ENCODE assay signal across 8 mouse cellular contexts in genomic region chr7:105751491-105752433, GRCm38 (mm10). TPM values are rescaled to one million over a fixed set of nuclear protein-coding genes. Genes with fewer than 3 reads are reported as not detected.
DNase-seq lines count a peak whose midpoint lies in the region; ATAC-seq and TF ChIP-seq lines count a peak whose summit lies in the region.

Gene Tpp1 (minus strand): TSS chr7:105752235.

- no peaks in the 10 kb centered on the region for H3K9me3 ChIP-seq in heart, embryonic 11.5 days (replicated peaks; ENCODE audit: control insufficient read depth, low read length)
- H3K9me3 ChIP-seq in kidney, embryonic 16.5 days (ENCODE audit: low read length) = no peaks in the 10 kb centered on the region

- peak; percentile 93 to 96 for DNase-seq in B cell, adult 2 months
- DNase-seq in brain, adult 2 months (ENCODE audit: low read depth, low spot score) = peak; percentile 99
- DNase-seq in liver, adult 2 months (ENCODE audit: extremely low read depth, low read depth, low spot score) = peak; percentile 89
- DNase-seq in splenic B cell, adult 2 months (ENCODE audit: low read depth, low spot score) = peak; percentile 97

- 20% methylated on average over 20 of the region's 20 CpGs for WGBS in heart, embryonic 11.5 days (ENCODE audit: insufficient replicate concordance)
- 20% methylated on average over 20 of the region's 20 CpGs for WGBS in kidney, embryonic 16.5 days
- WGBS in liver, adult 2 months = 7% methylated on average over 20 of the region's 20 CpGs

- H3ac ChIP-seq in myocyte (ENCODE audit: control insufficient read depth, insufficient read length) = peak within 1 kb of the TSS; percentile 19

- peak within 1 kb of the TSS; percentile 41; the same call in 1 of the 2 replicates for H3K27ac ChIP-seq in heart, embryonic 11.5 days (ENCODE audit: low read depth, low read length)
- H3K27ac ChIP-seq in kidney, embryonic 16.5 days (ENCODE audit: low read length) = 0 out of 2 replicates have a peak within 1 kb of the TSS, but pooled peaks have one; percentile 20
- peak within 1 kb of the TSS; percentile 79 for H3K27ac ChIP-seq in liver, adult 2 months (replicated peaks; ENCODE audit: insufficient read depth, low read depth, low read length)

- no peaks in the 10 kb centered on the region for H3K27me3 ChIP-seq in heart, embryonic 11.5 days (ENCODE audit: control insufficient read depth, insufficient read depth, low read length)
- no peaks in the 10 kb centered on the region for H3K27me3 ChIP-seq in kidney, embryonic 16.5 days (ENCODE audit: insufficient read depth, low read length)
- no peaks in the 10 kb centered on the region for H3K27me3 ChIP-seq in liver, adult 2 months (ENCODE audit: control insufficient read depth, insufficient read depth, low read length)
- H3K27me3 ChIP-seq in myocyte (ENCODE audit: control insufficient read depth, insufficient read depth, insufficient read length) = peaks cover 12% of the 10 kb centered on the region
- H3K27me3 ChIP-seq in splenic B cell, adult 2 months (ENCODE audit: control insufficient read depth, insufficient read depth, low read length, poor library complexity, severe bottlenecking) = no peaks in the 10 kb centered on the region

- 0 out of 2 replicates have a peak, but pooled peaks have one; percentile 5 for TF ChIP-seq POLR2A in liver, adult 2 months (IDR thresholded peaks at IDR 0.05; ENCODE audit: extremely low read depth, insufficient read depth, low read length)
- peak; percentile 21 for TF ChIP-seq POLR2A in myocyte (IDR thresholded peaks at IDR 0.05; ENCODE audit: insufficient read length, low read depth)

- peaks cover 4% of the 10 kb centered on the region for H3K4me1 ChIP-seq in heart, embryonic 11.5 days (ENCODE audit: control insufficient read depth, insufficient read depth, low read length)
- H3K4me1 ChIP-seq in kidney, embryonic 16.5 days (ENCODE audit: insufficient read depth, low read length) = peaks cover 9% of the 10 kb centered on the region
- peaks cover 2% of the 10 kb centered on the region; the same call in 1 of the 2 replicates for H3K4me1 ChIP-seq in liver, adult 2 months (ENCODE audit: control insufficient read depth, insufficient read depth, low read length)

- no peaks in the 10 kb centered on the region; the same call in 1 of the 2 replicates for H3K79me2 ChIP-seq in liver, adult 2 months (ENCODE audit: control insufficient read depth, insufficient read depth, low read length)
- H3K79me2 ChIP-seq in myocyte (ENCODE audit: control insufficient read depth, insufficient read depth) = no peaks in the 10 kb centered on the region

- peak within 1 kb of the TSS; percentile 86 for H3K9ac ChIP-seq in heart, embryonic 11.5 days (ENCODE audit: low read depth, low read length)
- H3K9ac ChIP-seq in kidney, embryonic 16.5 days (replicated peaks; ENCODE audit: low read length) = peak within 1 kb of the TSS; percentile 80
- peak within 1 kb of the TSS; percentile 89 for H3K9ac ChIP-seq in liver, adult 2 months (ENCODE audit: low read depth, low read length)

- ATAC-seq in erythroblast, adult 5-6 weeks (replicated peaks; ENCODE audit: low FRiP score, poor library complexity, severe bottlenecking) = peak; percentile 96
- peak; percentile 92 for ATAC-seq in heart, embryonic 11.5 days (replicated peaks; ENCODE audit: insufficient number of reproducible peaks, low FRiP score, low TSS enrichment)
- ATAC-seq in kidney, embryonic 16.5 days (ENCODE audit: low FRiP score, low TSS enrichment) = peak; percentile 94

- H3K4me3 ChIP-seq in heart, embryonic 11.5 days (ENCODE audit: low read depth, low read length) = peak within 1 kb of the TSS; percentile 75
- H3K4me3 ChIP-seq in kidney, embryonic 16.5 days (ENCODE audit: low read length) = peak within 1 kb of the TSS; percentile 64
- H3K4me3 ChIP-seq in liver, adult 2 months (ENCODE audit: insufficient read depth, low read depth, low read length) = peak within 1 kb of the TSS; percentile 85
- H3K4me3 ChIP-seq in myocyte = peak within 1 kb of the TSS; percentile 52

- peak within 1 kb of the TSS; percentile 85 for H3K4me2 ChIP-seq in heart, embryonic 11.5 days
- peak within 1 kb of the TSS; percentile 88 for H3K4me2 ChIP-seq in kidney, embryonic 16.5 days (replicated peaks; ENCODE audit: low read depth, low read length)
- H3K4me2 ChIP-seq in myocyte (ENCODE audit: low read depth) = peak within 1 kb of the TSS; percentile 99

- TF ChIP-seq CTCF in liver, adult 2 months (IDR thresholded peaks at IDR 0.05; ENCODE audit: low read depth, low read length) = no peak

- peaks cover 4% of the 10 kb centered on the region; the same call in 1 of the 2 replicates for H3K36me3 ChIP-seq in heart, embryonic 11.5 days (ENCODE audit: control insufficient read depth, insufficient read depth, low read length)
- peaks cover 40% of the 10 kb centered on the region for H3K36me3 ChIP-seq in kidney, embryonic 16.5 days (ENCODE audit: insufficient read depth, low read length)
- peaks cover 19% of the 10 kb centered on the region; the same call in 1 of the 2 replicates for H3K36me3 ChIP-seq in liver, adult 2 months (ENCODE audit: control insufficient read depth, insufficient read depth, low read length)
- no peaks in the 10 kb centered on the region for H3K36me3 ChIP-seq in myocyte (ENCODE audit: control insufficient read depth, insufficient read depth)
- H3K36me3 ChIP-seq in splenic B cell, adult 2 months (ENCODE audit: control insufficient read depth, insufficient read depth, low read length, poor library complexity, severe bottlenecking) = no peaks in the 10 kb centered on the region; the same call in 1 of the 2 replicates

TF ChIP-seq in myocyte, 11 proteins besides CTCF, POLR2A, EP300 and RAD21:
- TF ChIP-seq USF1 (IDR thresholded peaks at IDR 0.05; ENCODE audit: low read depth) = peak; percentile 100
- peak; percentile 25 for TF ChIP-seq POLR2AphosphoS2 (IDR thresholded peaks at IDR 0.05; ENCODE audit: insufficient read length, low read depth)
- no peak for TF ChIP-seq SRF (IDR thresholded peaks at IDR 0.05; ENCODE audit: control insufficient read depth, insufficient read length, low read depth)

RNA-seq across cellular contexts. Expression of gene Tpp1, which starts in this region (rescaled TPM):
- 34.0 and 41.8 TPM in 2 replicates for total RNA-seq in erythroblast, adult 5-6 weeks (2015; ENCODE audit: low replicate concordance)
- total RNA-seq in erythroblast, adult 5-6 weeks (2017; ENCODE audit: low replicate concordance) = 14.2 and 19.1 TPM in 2 replicates
- polyA plus RNA-seq in heart, embryonic 11.5 days (2014; fragmentation: Nextera tagmentation; extraction: Ambion mirVana) = 85.8 and 95.7 TPM in 2 replicates
- polyA plus RNA-seq in kidney, embryonic 16.5 days (2015; fragmentation: Nextera tagmentation; extraction: Ambion mirVana) = 120 and 123 TPM in 2 replicates
- total RNA-seq in liver, adult 2 months (2014; rRNA removed) = 27.4 and 43.8 TPM in 2 replicates
- 95.3 and 124 TPM in 2 replicates for polyA plus RNA-seq in liver, adult 2 months (2012; rRNA removed)
- 40.4 TPM for polyA plus RNA-seq in myocyte (2012; fragmentation: generic; extraction: Trizol)

Comparison
In these comparisons a context has a peak if more than half of its experiments do, and no peak if none do; other contexts are left out.
1. Peak in every context shown above with its lines: DNase-seq, ATAC-seq, H3K4me3 ChIP-seq and H3K27ac ChIP-seq.
2. H3K27ac ChIP-seq: peak in every context shown above with its lines; median percentile 79 in liver, adult 2 months; 41 in heart, embryonic 11.5 days; 20 in kidney, embryonic 16.5 days.